Mouse (Mus musculus): ENCODE measurements around the gene Ankub1. TPM values are rescaled to one million over a fixed set of nuclear protein-coding genes. Genes with fewer than 3 reads are reported as not detected.

Ankub1 gene
- polyA plus RNA-seq (2017; shearing (Covaris generic)), result not detected

GRCm38 (mm10) chr3:57692719-57693118 is at the start of gene Ankub1:
Ankub1 (minus strand) TSS chr3:57692799.

GRCm38 (mm10) chr3:57735511-57736370 is 43.1 kb upstream of the Ankub1 start, which contains the start of gene Rnf13:
Rnf13 (plus strand) TSS chr3:57736062.

GRCm38 (mm10) chr3:57651231-57651864 is 41.3 kb downstream of the Ankub1 start, which contains the start of gene Commd2:
Commd2 (minus strand) TSS chr3:57651715.

Other genes starting within 250 kb of the Ankub1 start
- not detected for gene Wwtr1, start 116.9 kb downstream of the Ankub1 start, polyA plus RNA-seq (2017; shearing (Covaris generic))
- gene Commd2, start 41.1 kb downstream of the Ankub1 start, polyA plus RNA-seq (2017; shearing (Covaris generic)), result 78.3 TPM
- 55.9 TPM for gene Rnf13, start 43.3 kb upstream of the Ankub1 start, polyA plus RNA-seq (2017; shearing (Covaris generic))
- 9.0 TPM for gene Pfn2, start 155.3 kb upstream of the Ankub1 start, polyA plus RNA-seq (2017; shearing (Covaris generic))

Data from activated CD4-positive, CD25-positive, alpha-beta regulatory T cell, adult 9 weeks (primary cell).